Mouse (Mus musculus) embryonic fibroblast, embryonic 13.5 days (primary cell): ENCODE data around the gene Lingo1.

Experiments used
- CTCF ChIP-seq: IDR thresholded peaks from 2 replicates; pipeline ENCODE4 v1.5.1; 2011; ENCODE audit warnings: mild to moderate bottlenecking, control low read depth, low read length, moderate library complexity, borderline replicate concordance; ENCODE audit not compliant: insufficient read depth
- POLR2A ChIP-seq: IDR thresholded peaks from 2 replicates; pipeline ENCODE4 v1.6.1; 2011; ENCODE audit warnings: low read depth, mild to moderate bottlenecking, control low read depth, low read length, moderate library complexity

- TF ChIP-seq CTCF: no peak
- TF ChIP-seq POLR2A: no peak
Measured at GRCm38 (mm10) chr9:56669605-56670221, 126.6 kb downstream of the Lingo1 start.
